Mouse (Mus musculus): ENCODE data around the gene Zfp595.
"Not testable (repeated sequence)": the region's sequence is repeated elsewhere in the genome, so short reads cannot be mapped to it uniquely, and the experiment has no call there.

The Zfp595 gene

DNA sequence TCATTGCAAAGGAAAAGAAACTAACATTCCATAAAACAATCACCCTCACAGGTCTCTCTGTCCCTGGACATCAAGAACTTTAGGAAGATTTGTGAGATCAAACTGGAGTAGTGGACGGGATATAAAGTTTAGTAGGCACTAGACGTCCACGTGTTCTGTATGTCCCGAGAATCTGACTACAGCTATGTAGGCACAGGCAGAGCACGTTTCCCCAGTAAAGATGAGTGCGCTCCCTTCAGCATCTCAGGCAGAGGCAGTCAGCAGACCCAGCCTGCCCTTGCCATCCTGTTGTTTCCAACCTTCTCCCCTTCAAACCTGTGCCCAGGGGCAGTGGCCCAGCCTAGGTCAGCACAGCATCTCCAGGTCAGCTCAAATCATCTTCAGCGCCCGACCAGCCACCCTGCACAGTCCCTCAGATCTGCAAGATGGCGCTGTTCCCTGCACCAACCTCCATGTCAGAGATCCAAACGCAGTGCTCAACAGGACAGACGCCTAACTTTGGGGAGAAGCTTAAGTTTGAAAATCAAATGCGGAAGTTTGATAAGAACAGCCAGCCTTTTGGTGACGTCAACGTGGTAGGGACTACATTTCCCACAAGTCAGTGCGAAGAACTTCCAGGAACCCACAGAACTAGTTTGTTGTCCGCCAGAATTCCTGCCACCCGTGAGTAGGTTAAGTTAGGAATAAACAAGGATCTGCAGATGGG lies at the start of gene Zfp595:
Gene Zfp595 (minus strand): TSS at position 552 of the 706 bp plus-strand sequence.
- peak; percentile 87 for DNase-seq (ENCODE audit: low spot score)

DNA sequence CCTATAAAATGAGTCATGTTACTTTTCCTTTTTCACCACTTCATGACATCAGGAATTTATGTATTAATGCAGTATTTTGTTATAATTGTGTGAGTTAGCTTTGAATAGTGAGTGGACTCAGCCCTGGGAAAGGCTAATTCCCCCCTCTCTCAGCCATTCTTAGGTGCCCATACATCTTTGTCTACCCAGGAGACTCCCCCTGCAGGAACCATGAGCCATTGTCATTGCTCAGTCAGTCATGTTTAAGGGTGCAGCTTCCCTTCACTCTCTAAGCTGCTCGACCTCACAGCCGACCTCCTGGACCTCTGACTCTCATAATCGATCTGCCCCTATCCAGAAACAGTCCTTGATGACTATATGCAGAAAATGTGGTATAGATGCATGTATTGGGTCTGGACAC lies 43.9 kb upstream of the Zfp595 start:
- not testable (repeated sequence) for DNase-seq (ENCODE audit: low spot score)

DNA sequence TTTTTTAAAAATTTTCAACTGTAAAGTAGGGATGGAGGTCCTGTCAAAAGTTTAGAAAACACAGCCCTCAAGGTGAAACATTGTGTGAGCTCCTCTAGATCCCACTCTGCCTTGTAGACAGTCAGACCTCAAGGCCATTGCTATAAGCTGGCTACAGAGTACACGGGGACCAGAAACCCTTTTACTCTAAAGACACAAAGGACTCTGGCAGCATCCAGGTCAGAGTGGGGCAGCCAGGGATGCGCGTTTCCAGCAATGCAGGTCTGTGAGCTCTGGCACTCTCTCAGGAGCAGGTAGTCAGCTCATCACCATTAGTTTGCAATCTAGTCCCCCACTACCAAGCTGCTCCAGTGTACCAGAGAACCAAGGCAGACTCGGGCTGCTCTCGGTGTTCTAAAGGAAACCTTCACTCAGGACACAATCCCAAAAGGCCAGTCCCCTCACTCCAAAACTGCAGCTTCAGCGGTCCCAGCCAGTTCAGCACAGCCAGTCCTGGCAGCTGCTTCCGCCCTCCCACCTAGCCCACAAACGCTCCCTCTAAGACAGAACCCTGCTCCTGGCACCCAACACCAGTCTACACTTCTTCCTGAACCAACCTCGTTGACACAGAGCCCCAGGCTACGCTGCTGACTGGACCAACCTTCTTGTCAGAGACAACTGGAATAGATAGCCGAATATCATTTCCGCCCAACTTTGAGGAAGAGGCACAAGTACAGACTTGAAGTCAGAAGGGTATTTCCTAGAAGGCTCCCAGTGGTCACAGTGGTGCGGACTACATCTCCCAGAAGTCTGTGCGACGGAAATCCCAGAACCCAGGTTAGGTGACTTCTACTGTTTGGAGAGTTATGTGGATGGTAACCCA lies 42.9 kb upstream of the Zfp595 start, which contains the start of the genes Gm28041 and Zfp456:
Gene Gm28041 (minus strand): TSS at position 684 of the 862 bp plus-strand sequence.
Gene Zfp456 (minus strand): TSS at position 761 of the 862 bp plus-strand sequence.
- peak; percentile 62 for DNase-seq (ENCODE audit: low spot score)

DNA sequence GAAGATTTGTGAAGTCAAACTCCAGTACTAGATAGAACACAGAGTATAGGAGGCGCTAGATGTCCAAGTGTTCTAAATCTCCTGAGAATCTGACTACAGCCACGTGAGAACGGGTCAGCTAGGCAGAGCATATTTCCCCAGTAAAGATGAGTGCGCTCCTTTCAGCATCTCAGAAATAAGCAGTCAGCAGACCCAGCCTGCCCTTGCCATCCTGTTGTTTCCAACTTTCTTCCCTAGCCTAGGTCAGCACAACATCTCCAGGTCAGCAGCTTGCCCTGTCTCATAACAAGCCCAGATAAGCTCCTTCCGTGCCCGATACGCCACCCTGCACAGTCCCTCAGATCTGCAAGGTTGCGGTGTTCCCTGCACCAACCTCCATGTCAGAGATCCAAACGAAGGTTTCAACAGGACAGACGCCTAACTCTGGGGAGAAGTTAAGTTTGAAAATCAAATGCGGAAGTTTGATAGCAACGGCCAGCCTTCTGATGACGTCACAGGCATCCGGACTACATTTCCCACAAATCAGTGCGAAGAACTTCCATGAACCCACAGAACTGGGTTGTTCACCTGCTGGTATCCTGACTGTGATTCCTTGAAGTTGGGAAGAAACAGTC lies 27.9 kb upstream of the Zfp595 start, which contains the start of the genes Gm28044 and Zfp953:
Gene Gm28044 (minus strand): TSS at position 406 of the 614 bp plus-strand sequence.
Gene Zfp953 (minus strand): TSS at position 475 of the 614 bp plus-strand sequence.
- peak; percentile 90 for DNase-seq (ENCODE audit: low spot score)

DNA sequence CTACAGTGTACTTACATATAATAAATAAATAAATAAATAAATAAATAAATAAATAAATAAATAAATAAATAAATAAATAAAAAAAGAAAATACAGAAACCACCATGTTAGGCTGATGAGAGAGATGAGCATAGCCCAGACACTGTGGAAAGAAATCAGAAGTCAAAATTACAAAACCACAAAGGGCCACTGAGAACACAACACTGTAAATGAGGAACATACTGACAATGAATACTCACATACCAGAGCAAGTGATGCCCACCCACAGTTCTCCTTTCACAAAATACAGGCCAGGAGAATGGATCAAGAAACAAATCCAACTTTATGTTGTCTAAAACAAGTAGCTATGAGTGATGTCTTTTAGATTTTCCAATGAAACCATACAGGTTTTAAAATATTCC lies 19.5 kb upstream of the Zfp595 start:
- DNase-seq (ENCODE audit: low spot score): no peak

DNA sequence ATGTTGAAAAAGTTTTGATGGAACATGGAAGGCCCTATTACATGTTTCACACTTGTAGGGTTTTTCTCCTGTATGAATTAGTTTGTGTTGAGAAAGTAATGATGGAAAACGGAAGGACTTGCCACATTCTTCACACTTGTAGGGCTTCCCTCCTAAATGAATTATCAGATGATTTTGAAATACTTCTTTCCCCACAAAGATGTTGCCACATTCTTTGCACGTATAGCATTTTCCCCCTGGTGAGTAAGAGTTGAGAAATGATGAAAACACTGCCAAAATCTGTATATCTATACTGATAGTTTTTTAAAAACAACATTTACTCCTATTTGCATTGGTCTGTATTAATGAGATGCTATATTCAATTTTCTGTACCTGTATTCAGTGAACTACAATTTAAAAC lies 11.1 kb upstream of the Zfp595 start:
- DNase-seq (ENCODE audit: low spot score): no peak

DNA sequence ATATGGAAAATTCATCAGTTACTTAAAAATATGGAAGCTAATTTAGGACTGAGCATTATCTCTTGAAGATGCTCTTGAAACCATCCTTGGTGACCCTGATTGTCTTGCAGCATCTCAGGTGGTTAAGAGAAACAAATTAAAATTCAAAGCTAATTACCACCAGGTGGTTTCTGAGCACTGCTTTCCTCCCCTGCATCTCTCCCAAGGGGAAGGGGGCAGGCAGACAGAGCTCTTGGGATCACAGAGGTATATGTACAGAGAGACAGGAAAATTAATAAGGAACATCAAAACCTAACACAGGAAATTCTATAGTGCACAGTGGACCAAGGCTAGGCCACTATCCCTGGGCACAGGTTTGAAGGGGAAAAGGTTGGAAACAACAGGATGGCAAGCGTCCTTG lies 507 bp upstream of the Zfp595 start:
- DNase-seq (ENCODE audit: low spot score): no peak

DNA sequence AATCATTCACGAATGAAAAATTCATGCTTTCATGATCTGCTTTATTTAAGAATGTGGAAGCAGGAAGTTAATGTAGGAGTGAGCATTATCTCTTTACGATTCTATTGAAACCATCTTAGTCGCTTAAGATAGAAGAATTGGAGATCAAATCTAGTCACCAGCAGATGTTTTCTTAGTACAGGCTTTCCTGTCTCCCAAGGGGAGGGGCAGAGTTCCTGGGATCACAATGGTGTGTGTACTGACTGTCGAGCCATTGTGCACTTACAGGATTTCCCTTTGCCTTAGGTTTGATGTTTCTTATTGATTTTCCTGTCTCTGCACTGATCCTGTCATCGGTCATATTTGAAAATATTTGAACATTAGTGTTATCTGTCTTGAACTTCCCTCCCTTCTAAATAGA lies 25.7 kb downstream of the Zfp595 start:
- no peak for DNase-seq (ENCODE audit: low spot score)

DNA sequence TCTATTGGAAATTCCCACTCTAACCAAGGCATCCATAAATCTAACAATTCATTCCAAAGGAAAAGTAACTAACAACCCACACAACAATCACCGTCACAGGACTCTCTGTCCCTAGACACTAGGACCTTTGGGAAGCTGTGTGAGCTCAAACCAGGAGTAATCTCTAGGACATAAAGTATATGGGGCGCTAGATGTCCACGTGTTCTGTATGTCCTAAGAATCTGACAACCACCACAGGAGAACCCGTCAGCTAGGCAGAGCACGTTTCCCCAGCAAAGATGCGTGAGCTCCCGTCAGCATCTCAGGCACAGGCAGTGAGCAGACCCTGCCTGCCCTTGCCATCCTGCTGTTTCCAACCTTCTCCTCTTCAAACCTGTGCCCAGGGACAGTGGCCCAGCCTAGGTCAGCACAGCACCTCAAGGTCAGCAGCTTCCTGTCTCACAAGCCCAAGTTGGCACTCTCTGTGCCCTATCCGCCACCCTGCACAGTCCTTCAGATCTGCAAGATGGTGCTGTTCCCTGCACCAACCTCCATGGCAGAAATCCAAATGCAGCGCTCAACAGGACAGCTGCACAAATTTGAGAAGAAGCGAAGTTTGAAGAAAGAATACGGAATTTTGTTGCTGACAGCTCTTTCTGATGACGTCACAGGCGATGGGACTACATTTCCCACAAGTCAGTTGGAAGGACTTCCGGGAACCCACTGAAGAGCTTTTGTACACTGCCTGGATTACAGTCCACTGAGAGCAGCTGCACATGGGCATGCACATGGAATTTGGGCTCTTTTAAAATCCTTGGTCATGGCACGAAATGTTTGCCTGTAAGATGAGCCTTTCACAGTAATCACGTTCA lies 26.3 kb downstream of the Zfp595 start, which contains the start of gene Zfp457:
Gene Zfp457 (minus strand): TSS at position 664 of the 851 bp plus-strand sequence.
- DNase-seq (ENCODE audit: low spot score): peak; percentile 95

DNA sequence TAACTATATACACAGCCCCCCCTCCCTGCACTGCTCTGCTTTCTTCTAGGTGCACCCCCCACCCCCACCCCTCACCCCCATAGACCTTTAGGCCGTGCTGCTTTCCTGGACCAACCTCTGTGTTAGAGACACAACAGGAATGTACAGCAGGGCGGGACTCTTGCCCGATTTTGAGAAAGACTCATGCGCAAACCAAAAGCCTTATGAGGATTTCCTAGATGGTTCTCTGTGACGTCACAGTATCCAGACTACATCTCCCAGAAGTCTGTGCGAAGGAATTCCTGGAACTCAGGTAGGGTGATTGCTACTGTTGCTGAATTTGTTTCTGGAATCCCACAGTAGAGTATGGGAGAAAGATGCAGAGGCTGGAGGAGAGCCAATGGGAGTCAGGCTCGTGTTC lies 54.1 kb downstream of the Zfp595 start, which contains the start of gene Zfp458:
Gene Zfp458 (minus strand): TSS at position 153 of the 400 bp plus-strand sequence.
- DNase-seq (ENCODE audit: low spot score): peak; percentile 35

DNA sequence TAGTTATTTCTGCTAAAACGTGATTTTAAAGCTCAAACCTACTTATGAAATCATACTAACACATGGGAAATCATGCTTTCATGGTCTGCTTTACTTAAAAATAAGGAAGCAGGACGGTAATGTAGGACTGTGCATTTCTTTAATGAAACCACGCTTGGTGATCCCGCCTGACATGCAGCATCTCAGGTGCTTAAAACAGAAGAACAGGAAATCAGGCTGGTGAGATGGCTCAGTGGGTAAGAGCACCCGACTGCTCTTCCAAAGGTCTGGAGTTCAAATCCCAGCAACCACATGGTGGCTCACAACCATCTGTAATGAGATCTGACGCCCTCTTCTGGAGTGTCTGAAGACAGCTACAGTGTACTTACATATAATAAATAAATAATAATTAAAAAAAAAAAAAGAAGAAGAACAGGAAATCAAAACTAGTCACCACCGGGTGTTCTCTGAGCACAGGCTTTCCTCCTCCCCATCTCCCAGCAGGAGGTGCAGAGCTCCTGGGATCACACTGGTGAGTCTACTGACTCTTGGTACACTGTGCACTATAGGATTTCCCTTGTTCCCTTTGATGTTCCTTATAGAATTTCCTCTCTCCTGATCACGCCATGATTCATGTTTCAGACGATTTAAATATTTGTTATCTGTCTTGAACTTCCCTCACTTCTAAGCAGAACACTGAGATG lies 62.8 kb downstream of the Zfp595 start:
- DNase-seq (ENCODE audit: low spot score): not testable (repeated sequence)

DNA sequence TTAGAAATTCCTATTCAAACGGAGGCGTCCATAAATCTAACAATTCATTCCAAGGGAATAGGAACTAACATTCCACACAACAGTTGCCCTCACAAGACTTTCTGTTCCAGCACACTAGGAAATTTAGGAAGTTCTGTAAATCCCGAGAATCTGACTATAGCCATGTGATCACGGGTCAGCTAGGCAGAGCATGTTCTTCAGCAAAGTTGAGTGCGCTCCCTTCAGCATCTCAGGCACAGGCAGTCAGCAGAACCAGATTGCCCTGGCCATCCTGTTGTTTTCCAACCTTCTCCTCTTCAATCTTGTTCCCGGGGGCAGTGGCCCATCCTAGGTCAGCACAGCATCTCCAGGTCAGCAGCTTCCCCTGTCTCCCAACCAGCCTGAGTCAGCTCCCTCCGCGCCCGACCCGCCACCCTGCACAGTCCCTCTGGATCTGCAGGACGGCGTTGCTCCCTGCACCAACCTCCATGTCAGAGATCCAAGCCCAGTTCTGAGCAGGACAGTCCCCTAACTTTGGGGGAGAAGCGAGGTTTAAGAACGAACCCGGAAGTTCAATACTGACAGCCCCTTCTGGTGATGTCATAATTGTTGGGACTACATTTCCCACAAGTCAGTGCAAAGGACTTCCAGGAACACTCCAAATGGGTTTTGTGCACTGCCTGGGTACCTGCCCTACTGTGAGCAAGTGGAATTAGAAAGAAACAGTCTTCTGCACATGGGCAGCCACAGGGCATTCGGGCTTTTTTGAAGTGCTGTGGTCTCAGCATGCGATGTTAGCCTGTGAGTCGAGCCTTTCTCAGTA lies 63.6 kb downstream of the Zfp595 start:
- DNase-seq (ENCODE audit: low spot score): peak; percentile 84
